Mouse (Mus musculus): ENCODE data around the gene Fam98a. TPM values are rescaled to one million over a fixed set of nuclear protein-coding genes. Genes with fewer than 3 reads are reported as not detected.

Gene Fam98a
- polyA plus RNA-seq, 1 experiment from 2014 or later: 19.3 TPM

DNA sequence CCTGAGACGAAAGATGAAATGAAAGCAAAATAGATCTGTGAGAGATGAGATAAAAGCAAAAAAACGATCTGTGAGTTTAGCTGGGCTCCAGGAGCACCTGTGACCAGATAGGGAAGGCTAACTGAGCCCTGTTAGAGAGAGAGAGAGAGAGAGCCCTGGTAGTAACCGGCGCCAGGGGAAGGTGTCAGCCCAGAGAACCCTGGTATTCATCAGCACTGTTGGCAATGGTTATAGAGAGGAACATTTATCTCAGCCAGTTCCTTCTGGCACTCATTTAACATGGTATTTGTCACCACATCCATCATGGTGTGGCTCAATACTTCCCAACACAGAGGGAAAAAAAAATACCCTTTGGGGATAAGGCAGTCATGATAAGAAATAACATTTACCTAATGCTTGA, 35.2 kb downstream of the Fam98a start:
- Histone ChIP-seq H3K27me3 (ENCODE audit: insufficient read depth, poor library complexity, severe bottlenecking) (no peaks in the 10 kb centered on the region), H3K4me3 (no peak overlapping the region), H3K9me3 (no peaks in the 10 kb centered on the region), H3K27ac (no peak overlapping the region), H3K36me3 (no peaks in the 10 kb centered on the region), H3K4me1 (replicated peaks) (peaks cover 7% of the 10 kb centered on the region)
- DNase-seq (ENCODE audit: low spot score): no peak
- 80% methylated on average over 4 of the region's 4 CpGs for WGBS

- no peak for DNase-seq (ENCODE audit: low spot score)
- 93% methylated on average over 5 of the region's 5 CpGs for WGBS
- no peak overlapping the region for H3K27ac ChIP-seq
- no peaks in the 10 kb centered on the region for H3K27me3 ChIP-seq (ENCODE audit: insufficient read depth, poor library complexity, severe bottlenecking)
- H3K36me3 ChIP-seq: no peaks in the 10 kb centered on the region
- no peaks in the 10 kb centered on the region for H3K9me3 ChIP-seq
- H3K4me3 ChIP-seq: no peak overlapping the region
- no peaks in the 10 kb centered on the region for H3K4me1 ChIP-seq (replicated peaks)
Measured at GRCm38 (mm10) chr17:75509257-75509656, 42.5 kb downstream of the Fam98a start.

DNA sequence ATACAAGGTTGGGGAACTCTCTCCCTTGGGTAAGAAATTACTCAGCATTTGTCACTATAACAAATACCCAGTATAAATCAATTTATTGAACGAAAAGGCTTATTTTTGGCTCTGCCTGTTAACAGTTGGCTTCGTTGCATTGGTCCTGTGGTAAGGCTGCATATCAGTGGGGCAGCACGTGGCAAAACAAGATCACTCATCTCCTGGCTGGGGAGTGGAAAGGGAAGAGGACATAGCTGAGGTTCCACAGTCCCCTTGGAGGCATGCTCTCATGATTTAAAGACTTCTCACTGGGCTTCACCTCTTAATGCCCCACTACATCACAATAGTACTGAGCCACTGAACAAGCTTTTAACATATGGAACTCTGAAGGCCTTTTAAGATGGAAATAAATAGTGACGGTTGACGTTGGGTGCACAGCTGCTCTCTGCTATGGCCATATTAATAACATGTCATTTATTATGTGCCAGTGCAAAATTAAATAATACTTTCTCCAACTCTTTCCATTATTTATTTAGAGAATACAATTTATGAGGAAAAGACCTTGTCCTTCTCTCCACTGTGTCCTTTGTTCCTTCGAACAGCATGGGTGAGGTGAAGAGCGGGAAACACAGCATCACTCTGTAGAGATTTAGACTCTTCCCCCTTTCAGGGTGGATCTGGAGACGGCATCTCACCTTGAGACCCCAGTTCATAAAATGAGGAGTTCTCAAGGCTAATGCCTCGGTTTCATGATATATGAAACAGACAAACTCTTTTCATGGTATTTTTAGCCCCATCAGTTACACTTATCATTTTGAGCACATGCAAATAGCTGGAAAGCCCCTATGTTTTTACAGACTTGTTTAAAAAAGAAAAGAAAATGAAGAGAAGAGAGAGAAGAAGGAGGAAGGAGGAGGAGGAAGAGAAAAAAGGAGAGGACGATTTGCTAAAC, 44.8 kb downstream of the Fam98a start:
- no peak overlapping the region for H3K27ac ChIP-seq
- H3K36me3 ChIP-seq: no peaks in the 10 kb centered on the region
- no peak overlapping the region for H3K4me3 ChIP-seq
- no peaks in the 10 kb centered on the region for H3K27me3 ChIP-seq (ENCODE audit: insufficient read depth, poor library complexity, severe bottlenecking)
- no peaks in the 10 kb centered on the region for H3K4me1 ChIP-seq (replicated peaks)
- WGBS: 88% methylated on average over 10 of the region's 10 CpGs
- no peak for DNase-seq (ENCODE audit: low spot score)
- no peaks in the 10 kb centered on the region for H3K9me3 ChIP-seq

DNA sequence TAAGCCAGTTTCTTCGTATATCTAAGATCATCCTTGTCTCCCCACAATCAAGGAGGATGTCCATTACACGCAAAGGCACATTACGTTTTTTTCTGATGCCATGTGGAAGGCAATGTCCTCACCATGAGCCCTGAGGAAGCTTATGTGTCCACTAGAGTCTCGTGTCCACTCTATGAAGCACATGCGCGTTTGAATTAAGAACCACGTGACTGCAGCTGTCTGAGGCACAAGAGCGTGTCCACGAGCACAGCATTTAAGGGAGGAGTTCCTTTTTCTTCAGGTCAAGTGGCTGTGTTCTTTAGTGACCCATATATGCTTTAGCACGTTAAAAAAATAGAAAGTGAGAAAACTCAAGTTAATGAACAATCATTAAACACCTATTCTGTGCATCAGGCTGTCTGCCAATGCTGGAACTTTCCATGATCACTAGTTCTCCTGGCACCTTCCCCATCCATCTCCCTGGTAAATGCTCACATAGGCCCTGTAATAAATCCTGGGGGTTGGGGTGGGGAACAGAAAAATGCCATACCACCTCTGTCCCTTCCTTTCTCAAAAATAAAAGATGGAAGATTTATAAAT, 45.6 kb downstream of the Fam98a start:
- 91% methylated on average over 10 of the region's 10 CpGs for WGBS

DNA sequence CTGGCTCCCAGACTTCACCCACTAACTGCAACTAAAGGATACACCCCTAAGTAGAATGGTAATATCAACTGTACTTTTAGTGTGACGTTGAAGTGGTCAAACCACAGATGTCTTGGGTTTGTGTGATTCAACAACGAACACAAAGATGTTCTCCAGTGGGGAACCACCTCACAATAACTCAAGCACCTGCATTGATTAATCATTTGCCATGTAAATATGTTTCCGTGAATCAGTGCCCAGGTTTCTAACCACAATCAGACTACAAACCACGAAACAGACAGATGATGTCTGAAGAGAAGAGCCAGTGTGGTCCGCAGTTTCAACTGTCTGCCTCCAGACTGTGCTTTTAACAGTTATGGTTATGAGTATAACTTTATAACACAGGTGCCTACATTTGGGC, 46.7 kb downstream of the Fam98a start:
- Histone ChIP-seq H3K9me3 (no peaks in the 10 kb centered on the region), H3K4me1 (replicated peaks) (no peaks in the 10 kb centered on the region), H3K27me3 (ENCODE audit: insufficient read depth, poor library complexity, severe bottlenecking) (no peaks in the 10 kb centered on the region), H3K36me3 (no peaks in the 10 kb centered on the region), H3K4me3 (no peak overlapping the region), H3K27ac (no peak overlapping the region)
- no peak for DNase-seq (ENCODE audit: low spot score)
- 94% methylated on average over 5 of the region's 5 CpGs for WGBS

More for the DNA sequence above, 45.6 kb downstream of the Fam98a start:
- H3K36me3 ChIP-seq: no peaks in the 10 kb centered on the region
- no peaks in the 10 kb centered on the region for H3K9me3 ChIP-seq
- no peaks in the 10 kb centered on the region for H3K4me1 ChIP-seq (replicated peaks)
- no peaks in the 10 kb centered on the region for H3K27me3 ChIP-seq (ENCODE audit: insufficient read depth, poor library complexity, severe bottlenecking)
- no peak overlapping the region for H3K27ac ChIP-seq
- H3K4me3 ChIP-seq: no peak overlapping the region
- DNase-seq (ENCODE audit: low spot score): no peak

GRCm38 (mm10) chr17:75503031-75503430, 48.7 kb downstream of the Fam98a start:
- Histone ChIP-seq H3K36me3 (no peaks in the 10 kb centered on the region), H3K27me3 (ENCODE audit: insufficient read depth, poor library complexity, severe bottlenecking) (no peaks in the 10 kb centered on the region), H3K9me3 (no peaks in the 10 kb centered on the region), H3K4me3 (no peak overlapping the region), H3K27ac (no peak overlapping the region), H3K4me1 (replicated peaks) (no peaks in the 10 kb centered on the region)
- no peak for DNase-seq (ENCODE audit: low spot score)
- 89% methylated on average over 3 of the region's 3 CpGs for WGBS

GRCm38 (mm10) chr17:75498241-75498651, 53.5 kb downstream of the Fam98a start:
- 96% methylated on average over 6 of the region's 6 CpGs for WGBS
- no peak for DNase-seq (ENCODE audit: low spot score)
- H3K27me3 ChIP-seq (ENCODE audit: insufficient read depth, poor library complexity, severe bottlenecking): no peaks in the 10 kb centered on the region
- H3K9me3 ChIP-seq: no peaks in the 10 kb centered on the region
- no peak overlapping the region for H3K27ac ChIP-seq
- H3K4me3 ChIP-seq: no peak overlapping the region
- no peaks in the 10 kb centered on the region for H3K36me3 ChIP-seq
- no peaks in the 10 kb centered on the region for H3K4me1 ChIP-seq (replicated peaks)

- Histone ChIP-seq H3K27ac (no peak overlapping the region), H3K4me3 (no peak overlapping the region), H3K4me1 (replicated peaks) (no peaks in the 10 kb centered on the region), H3K36me3 (no peaks in the 10 kb centered on the region), H3K27me3 (ENCODE audit: insufficient read depth, poor library complexity, severe bottlenecking) (no peaks in the 10 kb centered on the region), H3K9me3 (no peaks in the 10 kb centered on the region)
- DNase-seq (ENCODE audit: low spot score): no peak
- WGBS: 81% methylated on average over 4 of the region's 4 CpGs
Measured at GRCm38 (mm10) chr17:75495213-75495612, 56.5 kb downstream of the Fam98a start.

Other genes with a start within 250 kb of the Fam98a start
- gene Rasgrp3, start 116.0 kb downstream of the Fam98a start, polyA plus RNA-seq (2016; fragmentation: Nextera tagmentation; extraction: Ambion mirVana): 5.1 and 8.0 TPM in 2 replicates